Mouse (Mus musculus) monocyte, adult 2 months (primary cell): ENCODE data around the gene Gdf2.

Source experiments
- DNase-seq, 2 experiments: peaks; one replicate each; pipeline ENCODE4 v3.0.0; 2022; ENCODE audit warnings: low spot score in 2 of 2, low read depth in 1 of 2

The Gdf2 gene

GRCm38 (mm10) chr14:33940739-33941138 lies at the start of gene Gdf2:
Gene Gdf2 (plus strand): TSS chr14:33941039.
- DNase-seq = no peak

GRCm38 (mm10) chr14:33891507-33891906 lies 49.3 kb upstream of the Gdf2 start:
- no peak for DNase-seq

GRCm38 (mm10) chr14:33895777-33896176 lies 45.1 kb upstream of the Gdf2 start:
- DNase-seq = no peak

- no peak for DNase-seq
These were observed 44.1 kb upstream of the Gdf2 start for GRCm38 (mm10) chr14:33896628-33897300.

- no peak for DNase-seq
These were observed 38.1 kb upstream of the Gdf2 start for GRCm38 (mm10) chr14:33902783-33903182.

- DNase-seq = no peak
These were observed 37.6 kb upstream of the Gdf2 start for GRCm38 (mm10) chr14:33903199-33903598.

- no peak for DNase-seq
These were observed 36.0 kb upstream of the Gdf2 start for GRCm38 (mm10) chr14:33904851-33905250.

GRCm38 (mm10) chr14:33913727-33914126 lies 27.1 kb upstream of the Gdf2 start:
- no peak for DNase-seq

- no peak for DNase-seq
These were observed 26.6 kb upstream of the Gdf2 start for GRCm38 (mm10) chr14:33914206-33914605.

- no peak for DNase-seq
These were observed 19.9 kb upstream of the Gdf2 start for GRCm38 (mm10) chr14:33920727-33921559.

GRCm38 (mm10) chr14:33922771-33923167 lies 18.1 kb upstream of the Gdf2 start:
- DNase-seq = no peak

GRCm38 (mm10) chr14:33923168-33924070 lies 17.4 kb upstream of the Gdf2 start, which contains the start of gene Gdf10:
Gene Gdf10 (plus strand): TSS chr14:33923587.
- no peak for DNase-seq

- DNase-seq = no peak
These were observed 9.0 kb upstream of the Gdf2 start for GRCm38 (mm10) chr14:33931853-33932252.

GRCm38 (mm10) chr14:33932935-33933703 lies 7.7 kb upstream of the Gdf2 start:
- no peak for DNase-seq

GRCm38 (mm10) chr14:33933778-33934317 lies 7.0 kb upstream of the Gdf2 start:
- no peak for DNase-seq

GRCm38 (mm10) chr14:33939117-33939516 lies 1.7 kb upstream of the Gdf2 start:
- DNase-seq = no peak

GRCm38 (mm10) chr14:33942222-33942621 lies 1.4 kb downstream of the Gdf2 start:
- no peak for DNase-seq

- no peak for DNase-seq
These were observed 5.3 kb downstream of the Gdf2 start for GRCm38 (mm10) chr14:33946125-33946524.

GRCm38 (mm10) chr14:33952233-33952981 lies 11.6 kb downstream of the Gdf2 start:
- DNase-seq = no peak

- no peak for DNase-seq
These were observed 12.9 kb downstream of the Gdf2 start, which contains the start of gene Rbp3 for GRCm38 (mm10) chr14:33953761-33954160. Gene Rbp3 (plus strand): TSS chr14:33954003.
